Mouse (Mus musculus): Measurements from ENCODE around the gene Pfkm.

- no peak for TF ChIP-seq TCF12 (IDR thresholded peaks at IDR 0.05; ENCODE audit: insufficient read depth, poor library complexity, severe bottlenecking)
- TF ChIP-seq POLR2A (IDR thresholded peaks at IDR 0.05; ENCODE audit: insufficient read length, low read depth): no peak
These were observed 74.7 kb downstream of the Pfkm start, which contains the start of gene Ccdc184 for GRCm38 (mm10) chr15:98166963-98167644.

Data from myocyte (in vitro differentiated cells).